Mouse (Mus musculus): ENCODE results near the gene Zrsr2.

Zrsr2 gene

GRCm38 (mm10) chrX:163885539-163885981 is 72.9 kb downstream of the Zrsr2 start:
- no peak for DNase-seq (ENCODE audit: low read depth, low spot score)
